Mouse (Mus musculus): Measurements from ENCODE around the gene Asb4.

DNA sequence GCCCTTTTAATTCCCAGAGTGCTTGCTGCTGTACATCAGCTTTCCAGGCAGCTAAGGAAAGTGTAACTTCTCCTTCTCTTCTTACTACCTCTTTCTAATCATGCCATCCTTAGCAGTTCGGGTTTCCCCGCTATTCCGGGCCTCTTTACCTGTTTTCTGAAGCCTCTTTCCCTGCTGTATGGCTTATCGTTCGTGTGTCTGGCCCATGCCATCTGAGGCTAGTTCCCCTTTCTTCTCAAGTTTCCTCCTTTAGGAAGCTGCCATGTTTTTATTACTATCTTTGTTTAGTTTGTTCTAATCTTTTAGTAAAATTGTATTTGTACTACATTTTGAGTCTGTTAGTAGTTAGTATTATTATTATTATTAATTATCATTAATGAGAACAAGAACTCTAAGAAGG, 17.3 kb upstream of the Asb4 start:
- TF ChIP-seq CTCF (IDR thresholded peaks at IDR 0.05; ENCODE audit: borderline replicate concordance, extremely low read depth, insufficient read depth, insufficient read length) (no peak), POLR2A (IDR thresholded peaks at IDR 0.05; ENCODE audit: borderline replicate concordance, extremely low read depth, insufficient read depth, insufficient read length, poor library complexity, severe bottlenecking) (no peak)
